Mouse (Mus musculus): ENCODE measurements around the gene Olfr1122. TPM values are rescaled to one million over a fixed set of nuclear protein-coding genes. Genes with fewer than 3 reads are reported as not detected.

Gene Olfr1122
- polyA plus RNA-seq, 1 experiment from 2014 or later: not detected

Other genes starting within 250 kb of the Olfr1122 start
- not detected in 2 replicates for gene Olfr1110, start 245.5 kb upstream of the Olfr1122 start, polyA plus RNA-seq (2016; fragmentation: Nextera tagmentation; extraction: Ambion mirVana)
- gene Olfr1111, start 233.2 kb upstream of the Olfr1122 start, polyA plus RNA-seq (2016; fragmentation: Nextera tagmentation; extraction: Ambion mirVana): not detected in 2 replicates
- gene Olfr1112, start 198.1 kb upstream of the Olfr1122 start, polyA plus RNA-seq (2016; fragmentation: Nextera tagmentation; extraction: Ambion mirVana): not detected in 2 replicates
- gene Olfr1113, start 176.9 kb upstream of the Olfr1122 start, polyA plus RNA-seq (2016; fragmentation: Nextera tagmentation; extraction: Ambion mirVana): not detected in 2 replicates
- not detected in 2 replicates for gene Olfr1115, start 137.8 kb upstream of the Olfr1122 start, polyA plus RNA-seq (2016; fragmentation: Nextera tagmentation; extraction: Ambion mirVana)
- not detected in 2 replicates for gene Olfr1116, start 118.3 kb upstream of the Olfr1122 start, polyA plus RNA-seq (2016; fragmentation: Nextera tagmentation; extraction: Ambion mirVana)
- gene Olfr1118, start 78.3 kb upstream of the Olfr1122 start, polyA plus RNA-seq (2016; fragmentation: Nextera tagmentation; extraction: Ambion mirVana): not detected in 2 replicates
- not detected in 2 replicates for gene Olfr1120, start 31.0 kb upstream of the Olfr1122 start, polyA plus RNA-seq (2016; fragmentation: Nextera tagmentation; extraction: Ambion mirVana)
- not detected in 2 replicates for gene Olfr1121, start 16.0 kb upstream of the Olfr1122 start, polyA plus RNA-seq (2016; fragmentation: Nextera tagmentation; extraction: Ambion mirVana)
- gene Olfr1123, start 30.8 kb downstream of the Olfr1122 start, polyA plus RNA-seq (2016; fragmentation: Nextera tagmentation; extraction: Ambion mirVana): not detected in 2 replicates
- 0.12 TPM in 1 of 2 replicates, not detected in the other for gene Olfr1124, start 44.4 kb downstream of the Olfr1122 start, polyA plus RNA-seq (2016; fragmentation: Nextera tagmentation; extraction: Ambion mirVana)
- gene Olfr1126, start 68.1 kb downstream of the Olfr1122 start, polyA plus RNA-seq (2016; fragmentation: Nextera tagmentation; extraction: Ambion mirVana): not detected in 2 replicates
- not detected in 2 replicates for gene Pramel7, start 111.2 kb downstream of the Olfr1122 start, polyA plus RNA-seq (2016; fragmentation: Nextera tagmentation; extraction: Ambion mirVana)
- gene Pramel6, start 120.7 kb downstream of the Olfr1122 start, polyA plus RNA-seq (2016; fragmentation: Nextera tagmentation; extraction: Ambion mirVana): not detected in 2 replicates
- gene Olfr153, start 145.9 kb downstream of the Olfr1122 start, polyA plus RNA-seq (2016; fragmentation: Nextera tagmentation; extraction: Ambion mirVana): not detected in 2 replicates
- not detected in 2 replicates for gene Olfr1128, start 159.7 kb downstream of the Olfr1122 start, polyA plus RNA-seq (2016; fragmentation: Nextera tagmentation; extraction: Ambion mirVana)
- gene Olfr1129, start 188.1 kb downstream of the Olfr1122 start, polyA plus RNA-seq (2016; fragmentation: Nextera tagmentation; extraction: Ambion mirVana): not detected in 2 replicates
- not detected in 2 replicates for gene Olfr1130, start 220.4 kb downstream of the Olfr1122 start, polyA plus RNA-seq (2016; fragmentation: Nextera tagmentation; extraction: Ambion mirVana)
- not detected in 2 replicates for gene Olfr1131, start 241.3 kb downstream of the Olfr1122 start, polyA plus RNA-seq (2016; fragmentation: Nextera tagmentation; extraction: Ambion mirVana)